Mouse (Mus musculus): ENCODE data around the gene Selenom.

- TF ChIP-seq CTCF (IDR thresholded peaks at IDR 0.05; ENCODE audit: low read depth, low read length) = no peak
- no peak for TF ChIP-seq POLR2A (IDR thresholded peaks at IDR 0.05; ENCODE audit: borderline replicate concordance, low read depth, low read length)
Measured at GRCm38 (mm10) chr11:3563853-3564252, 49.4 kb downstream of the Selenom start.
